Mouse (Mus musculus) liver, embryonic 11.5 days (tissue): Measurements from ENCODE around the gene Ermard. TPM values are rescaled to one million over a fixed set of nuclear protein-coding genes. Genes with fewer than 3 reads are reported as not detected.

ENCODE experiments used
- ATAC-seq: fragments of 200-750 bp; cut with Nextera tagmentation; replicated peaks from 2 replicates; pipeline ENCODE4 v1.8.0; 2017; ENCODE audit warnings: moderate number of reproducible peaks, mild to moderate bottlenecking, moderate TSS enrichment, moderate library complexity; ENCODE audit not compliant: low FRiP score
- DNase-seq: peaks from one replicate; pipeline ENCODE4 v3.0.0-alpha.2; 2017; ENCODE audit warnings: low spot score
- H3K27ac ChIP-seq: fragments of 300-500 bp; sonication (generic); 2 replicates; pipeline ENCODE4 v1.5.1; 2014; ENCODE audit warnings: mild to moderate bottlenecking, low read depth, low read length, control low read depth
- H3K27me3 ChIP-seq: fragments of 300-500 bp; sonication (generic); replicated peaks from 2 replicates; pipeline ENCODE4 v1.6.1; 2014; ENCODE audit warnings: low read length, mixed read lengths; ENCODE audit not compliant: control insufficient read depth, insufficient read depth
- H3K36me3 ChIP-seq: fragments of 300-500 bp; sonication (generic); 2 replicates; pipeline ENCODE4 v1.6.1; 2014; ENCODE audit warnings: mild to moderate bottlenecking, low read length, moderate library complexity, mixed read lengths; ENCODE audit not compliant: control insufficient read depth, insufficient read depth
- H3K4me1 ChIP-seq: fragments of 300-500 bp; sonication (generic); replicated peaks from 2 replicates; pipeline ENCODE4 v1.6.1; 2014; ENCODE audit warnings: low read length, mixed read lengths; ENCODE audit not compliant: control insufficient read depth, insufficient read depth
- H3K4me2 ChIP-seq: fragments of 300-500 bp; sonication (generic); 2 replicates; pipeline ENCODE4 v1.6.1; 2014; ENCODE audit warnings: mild to moderate bottlenecking, control low read depth, moderate library complexity
- H3K4me3 ChIP-seq: fragments of 300-500 bp; sonication (generic); 2 replicates; pipeline ENCODE4 v1.5.1; 2014; ENCODE audit warnings: low read depth, low read length, control low read depth
- H3K9ac ChIP-seq: fragments of 300-500 bp; sonication (generic); 2 replicates; pipeline ENCODE4 v1.6.1; 2014; ENCODE audit warnings: low read depth, low read length, control low read depth
- H3K9me3 ChIP-seq: fragments of 300-500 bp; sonication (generic); 2 replicates; pipeline ENCODE4 v1.6.1; 2016; ENCODE audit warnings: low read length, inconsistent platforms, mixed read lengths; ENCODE audit not compliant: control insufficient read depth
- WGBS: fragments of 180-500 bp; shearing (Covaris S2); extraction: QIAGEN DNeasy Blood & Tissue Kit; methylation state at CpG from one replicate; pipeline ENCODE4 v1.1.7; 2014; 5-methylcytosine and 5-hydroxymethylcytosine counted together
- polyA plus RNA-seq: library from polyadenylated mRNA; unstranded; fragments of >200 nt; fragmentation: Nextera tagmentation; extraction: Ambion mirVana; gene quantifications from 2 replicates; pipeline ENCODE4 v1.2.1, GENCODE M21; 2014

The Ermard gene
- polyA plus RNA-seq, 1 experiment from 2014 or later, result 73.1 TPM

- Histone ChIP-seq H3K9me3 (no peaks in the 10 kb centered on the region), H3K4me3 (no peak overlapping the region), H3K27ac (no peak overlapping the region), H3K4me1 (no peaks in the 10 kb centered on the region; the same call in 1 of the 2 replicates), H3K36me3 (no peaks in the 10 kb centered on the region), H3K27me3 (no peaks in the 10 kb centered on the region), H3K9ac (no peak overlapping the region), H3K4me2 (no peak overlapping the region)
- ATAC-seq, result no peak
- DNase-seq, result no peak
- 38% methylated on average over 9 of the region's 9 CpGs for WGBS
Observed at GRCm38 (mm10) chr17:15129630-15130287, 88.8 kb downstream of the Ermard start.

- no peak overlapping the region for H3K9ac ChIP-seq
- no peaks in the 10 kb centered on the region for H3K27me3 ChIP-seq
- DNase-seq (no peak), ATAC-seq (no peak)
- no peaks in the 10 kb centered on the region; the same call in 1 of the 2 replicates for H3K4me1 ChIP-seq
- H3K9me3 ChIP-seq, result no peaks in the 10 kb centered on the region
- no peak overlapping the region for H3K4me3 ChIP-seq
- no peak overlapping the region for H3K27ac ChIP-seq
- no peak overlapping the region for H3K4me2 ChIP-seq
- no peaks in the 10 kb centered on the region for H3K36me3 ChIP-seq
- 65% methylated on average over 3 of the region's 3 CpGs for whole genome bisulfite sequencing
Observed at GRCm38 (mm10) chr17:15130288-15130656, 89.3 kb downstream of the Ermard start.

- Histone ChIP-seq H3K36me3 (no peaks in the 10 kb centered on the region), H3K9me3 (no peaks in the 10 kb centered on the region), H3K4me3 (no peak overlapping the region), H3K9ac (no peak overlapping the region), H3K4me2 (no peak overlapping the region), H3K27me3 (no peaks in the 10 kb centered on the region), H3K4me1 (no peaks in the 10 kb centered on the region; the same call in 1 of the 2 replicates), H3K27ac (no peak overlapping the region)
- ATAC-seq, result no peak
- DNase-seq, result no peak
- 74% methylated on average over 12 of the region's 12 CpGs for WGBS
Observed at GRCm38 (mm10) chr17:15134905-15135669, 94.1 kb downstream of the Ermard start.

GRCm38 (mm10) chr17:15137443-15137842, 96.4 kb downstream of the Ermard start:
- ATAC-seq (0 out of 2 replicates have a peak, but pooled peaks have one; percentile 10), DNase-seq (no peak)
- WGBS, result 34% methylated on average over 5 of the region's 5 CpGs
- Histone ChIP-seq H3K9ac (no peak overlapping the region), H3K4me3 (no peak overlapping the region), H3K4me1 (no peaks in the 10 kb centered on the region), H3K27ac (no peak overlapping the region), H3K27me3 (no peaks in the 10 kb centered on the region), H3K36me3 (no peaks in the 10 kb centered on the region), H3K9me3 (no peaks in the 10 kb centered on the region), H3K4me2 (no peak overlapping the region)

Other genes with a start within 250 kb of the Ermard start
- 2.0 and 2.9 TPM in 2 replicates for gene Wdr27, start 98.0 kb upstream of the Ermard start, polyA plus RNA-seq
- 19.9 and 22.2 TPM in 2 replicates for gene 1600012H06Rik, start 98.0 kb upstream of the Ermard start, polyA plus RNA-seq
- 137 and 150 TPM in 2 replicates for gene Phf10, start 79.9 kb upstream of the Ermard start, polyA plus RNA-seq
- gene 9030025P20Rik, start 62.7 kb upstream of the Ermard start, polyA plus RNA-seq, result 8.1 and 8.2 TPM in 2 replicates
- gene Gm3417, start 62.4 kb upstream of the Ermard start, polyA plus RNA-seq, result 1.3 and 2.6 TPM in 2 replicates
- gene Gm3435, start 31.0 kb upstream of the Ermard start, polyA plus RNA-seq, result 5.4 and 5.6 TPM in 2 replicates
- gene Tcte3, start 280 bp downstream of the Ermard start, polyA plus RNA-seq, result 3.9 and 4.4 TPM in 2 replicates
- 3.0 and 4.6 TPM in 2 replicates for gene Gm3448, start 329 bp downstream of the Ermard start, polyA plus RNA-seq